Mouse (Mus musculus) thymus, adult 2 months (tissue): ENCODE measurements around the gene Pip5k1b. TPM values are rescaled to one million over a fixed set of nuclear protein-coding genes. Genes with fewer than 3 reads are reported as not detected.

Experiments used
- DNase-seq: peaks from one replicate; pipeline ENCODE4 v3.0.0; 2021
- H3K27ac ChIP-seq: fragments of 200-500 bp; 2 replicates; pipeline ENCODE4 v1.5.1; 2012; ENCODE audit warnings: low read length, control low read depth; ENCODE audit not compliant: control insufficient read depth, insufficient read depth
- H3K27me3 ChIP-seq: fragments of 200-500 bp; 2 replicates; pipeline ENCODE4 v1.6.1; 2012; ENCODE audit warnings: mild to moderate bottlenecking, low read length, moderate library complexity, mixed read lengths; ENCODE audit not compliant: control insufficient read depth, insufficient read depth
- H3K36me3 ChIP-seq: fragments of 200-500 bp; 2 replicates; pipeline ENCODE4 v1.6.1; 2012; ENCODE audit warnings: mild to moderate bottlenecking, low read length, moderate library complexity; ENCODE audit not compliant: control insufficient read depth, insufficient read depth
- H3K4me1 ChIP-seq: fragments of 200-500 bp; replicated peaks from 2 replicates; pipeline ENCODE4 v1.6.1; 2012; ENCODE audit warnings: low read length; ENCODE audit not compliant: control insufficient read depth, insufficient read depth
- H3K4me3 ChIP-seq: fragments of 200-500 bp; 2 replicates; pipeline ENCODE4 v1.5.1; 2012; ENCODE audit warnings: mild to moderate bottlenecking, low read length, control low read depth, moderate library complexity; ENCODE audit not compliant: control insufficient read depth, insufficient read depth
- CTCF ChIP-seq: fragments of 200-500 bp; IDR thresholded peaks from 2 replicates; pipeline ENCODE4 v1.5.1; 2012; ENCODE audit warnings: mild to moderate bottlenecking, control low read depth, low read length, moderate library complexity, borderline replicate concordance; ENCODE audit not compliant: control insufficient read depth, poor library complexity, insufficient read depth; ENCODE audit errors: extremely low read depth
- POLR2A ChIP-seq: fragments of 200-500 bp; IDR thresholded peaks from 2 replicates; pipeline ENCODE4 v1.6.1; 2012; ENCODE audit warnings: mild to moderate bottlenecking, low read length, control low read depth, moderate library complexity; ENCODE audit not compliant: control insufficient read depth, poor library complexity, insufficient read depth; ENCODE audit errors: extremely low read depth
- WGBS: fragments of 180-500 bp; shearing (Covaris S2); methylation state at CpG from one replicate; pipeline ENCODE4 v1.1.7; 2018; 5-methylcytosine and 5-hydroxymethylcytosine counted together
- polyA plus RNA-seq: library from polyadenylated mRNA; depleted of rRNA; stranded (reverse); fragments of >200 nt; gene quantifications from 2 replicates; pipeline ENCODE4 v1.2.3, GENCODE M21; 2012

The Pip5k1b gene
- polyA plus RNA-seq, 1 experiment, result 5.0 TPM

- no peaks in the 10 kb centered on the region; the same call in 1 of the 2 replicates for H3K4me1 ChIP-seq
- no peaks in the 10 kb centered on the region for H3K36me3 ChIP-seq
- WGBS, result 95% methylated on average over 6 of the region's 6 CpGs
- H3K27ac ChIP-seq, result no peak overlapping the region
- H3K4me3 ChIP-seq, result no peak overlapping the region
- H3K27me3 ChIP-seq, result no peaks in the 10 kb centered on the region
- no peak for TF ChIP-seq CTCF
- no peak for TF ChIP-seq POLR2A
- DNase-seq, result no peak
Observed at GRCm38 (mm10) chr19:24519732-24520409, 35.8 kb downstream of the Pip5k1b start.

GRCm38 (mm10) chr19:24518384-24518783 is 37.3 kb downstream of the Pip5k1b start:
- H3K36me3 ChIP-seq, result no peaks in the 10 kb centered on the region
- H3K27me3 ChIP-seq, result no peaks in the 10 kb centered on the region
- no peak for TF ChIP-seq POLR2A
- no peak for TF ChIP-seq CTCF
- DNase-seq, result no peak
- H3K27ac ChIP-seq, result no peak overlapping the region
- no peak overlapping the region for H3K4me3 ChIP-seq
- H3K4me1 ChIP-seq, result no peaks in the 10 kb centered on the region

- no peak for TF ChIP-seq CTCF
- no peak for TF ChIP-seq POLR2A
- H3K4me3 ChIP-seq, result no peak overlapping the region
- no peaks in the 10 kb centered on the region for H3K36me3 ChIP-seq
- WGBS, result 93% methylated on average over 7 of the region's 7 CpGs
- no peak overlapping the region for H3K27ac ChIP-seq
- H3K4me1 ChIP-seq, result no peaks in the 10 kb centered on the region
- no peak for DNase-seq
- no peaks in the 10 kb centered on the region for H3K27me3 ChIP-seq
Observed at GRCm38 (mm10) chr19:24517057-24517456, 38.6 kb downstream of the Pip5k1b start.

GRCm38 (mm10) chr19:24515941-24516340 is 39.7 kb downstream of the Pip5k1b start:
- H3K36me3 ChIP-seq, result no peaks in the 10 kb centered on the region
- no peaks in the 10 kb centered on the region for H3K27me3 ChIP-seq
- TF ChIP-seq CTCF (no peak), POLR2A (no peak)
- whole genome bisulfite sequencing, result 95% methylated on average over 3 of the region's 3 CpGs
- DNase-seq, result no peak
- H3K27ac ChIP-seq, result no peak overlapping the region
- no peaks in the 10 kb centered on the region for H3K4me1 ChIP-seq
- no peak overlapping the region for H3K4me3 ChIP-seq

- Histone ChIP-seq H3K27ac (no peak overlapping the region), H3K4me1 (no peaks in the 10 kb centered on the region), H3K36me3 (no peaks in the 10 kb centered on the region), H3K27me3 (no peaks in the 10 kb centered on the region), H3K4me3 (no peak overlapping the region)
- no peak for TF ChIP-seq POLR2A
- no peak for TF ChIP-seq CTCF
- no peak for DNase-seq
- WGBS, result 92% methylated on average over 15 of the region's 15 CpGs
Observed at GRCm38 (mm10) chr19:24514661-24515642, 40.7 kb downstream of the Pip5k1b start.

- Histone ChIP-seq H3K27ac (no peak overlapping the region), H3K27me3 (no peaks in the 10 kb centered on the region), H3K4me1 (no peaks in the 10 kb centered on the region), H3K4me3 (no peak overlapping the region), H3K36me3 (no peaks in the 10 kb centered on the region)
- WGBS, result 94% methylated on average over 20 of the region's 20 CpGs
- DNase-seq, result no peak
- no peak for TF ChIP-seq POLR2A
Observed at GRCm38 (mm10) chr19:24513105-24513843, 42.4 kb downstream of the Pip5k1b start.
